Mouse (Mus musculus) myocyte (in vitro differentiated cells): ENCODE results near the gene Polr3c.

Experiments
- E2F4 ChIP-seq: IDR thresholded peaks from one replicate; pipeline ENCODE4 v1.6.1; 2011; ENCODE audit warnings: mild to moderate bottlenecking, control low read depth, moderate library complexity; ENCODE audit not compliant: insufficient read depth
- MAX ChIP-seq: IDR thresholded peaks from one replicate; pipeline ENCODE4 v1.6.1; 2011; ENCODE audit warnings: low read depth, mild to moderate bottlenecking, control low read depth
- MYOD1 ChIP-seq, 3 experiments: IDR thresholded peaks; one replicate each; pipeline ENCODE4 v1.6.1; 2011; ENCODE audit warnings: control low read depth in 2 of 3, low read depth in 2 of 3, mild to moderate bottlenecking in 2 of 3, moderate library complexity in 1 of 3; ENCODE audit not compliant: insufficient read length in 2 of 3, control insufficient read depth in 1 of 3
- MYOG ChIP-seq, 3 experiments: IDR thresholded peaks; one replicate each; pipeline ENCODE4 v1.6.1; 2011; ENCODE audit warnings: control low read depth in 2 of 3, low read depth in 2 of 3, mild to moderate bottlenecking in 2 of 3; ENCODE audit not compliant: insufficient read length in 2 of 3, control insufficient read depth in 1 of 3, insufficient read depth in 1 of 3
- POLR2A ChIP-seq: IDR thresholded peaks from one replicate; pipeline ENCODE4 v1.6.1; 2011; ENCODE audit warnings: low read depth, mild to moderate bottlenecking, control low read depth, moderate library complexity; ENCODE audit not compliant: insufficient read length
- POLR2AphosphoS2 ChIP-seq: IDR thresholded peaks from one replicate; pipeline ENCODE4 v1.6.1; 2011; ENCODE audit warnings: low read depth, control low read depth; ENCODE audit not compliant: insufficient read length
- REST ChIP-seq: IDR thresholded peaks from one replicate; pipeline ENCODE4 v1.6.1; 2011; ENCODE audit warnings: mild to moderate bottlenecking, control low read depth, moderate library complexity; ENCODE audit not compliant: insufficient read depth, insufficient read length
- TCF12 ChIP-seq: IDR thresholded peaks from one replicate; pipeline ENCODE4 v1.6.1; 2011; ENCODE audit warnings: mild to moderate bottlenecking, control low read depth; ENCODE audit not compliant: poor library complexity, insufficient read depth, severe bottlenecking
- USF1 ChIP-seq: IDR thresholded peaks from one replicate; pipeline ENCODE4 v1.6.1; 2011; ENCODE audit warnings: low read depth, mild to moderate bottlenecking, control low read depth, moderate library complexity

DNA sequence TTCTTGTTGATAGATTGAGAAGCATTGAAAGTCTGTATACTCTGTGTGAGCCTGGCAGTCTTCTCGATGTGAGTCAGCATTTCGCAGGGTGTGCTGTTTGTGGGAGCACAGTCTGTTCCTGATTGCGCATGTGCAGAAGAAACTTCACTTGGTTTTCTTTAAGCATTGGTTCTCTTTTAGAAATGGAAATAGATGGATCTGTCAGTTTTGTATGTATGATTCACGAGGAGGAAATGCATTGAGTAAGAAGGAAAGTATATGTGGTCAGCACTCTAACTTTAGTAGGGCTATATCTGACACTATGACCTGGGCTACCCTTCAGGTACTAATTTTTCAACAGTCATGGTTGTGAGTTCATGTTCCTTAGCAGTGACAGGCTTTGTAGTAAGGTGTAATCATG is 32.3 kb upstream of the Polr3c start:
- TF ChIP-seq USF1: no peak
- TF ChIP-seq MYOD1 (IDR thresholded peaks at IDR 0.05; ENCODE audit: control insufficient read depth in 1 of 3, insufficient read length in 2 of 3, low read depth in 2 of 3): no peak
- no peak for TF ChIP-seq POLR2A
- no peak for TF ChIP-seq MAX
- TF ChIP-seq MYOG (IDR thresholded peaks at IDR 0.05; ENCODE audit: control insufficient read depth in 1 of 3, insufficient read depth in 1 of 3, insufficient read length in 2 of 3, low read depth in 2 of 3): no peak
- TF ChIP-seq REST: no peak
- TF ChIP-seq E2F4: no peak
- TF ChIP-seq POLR2AphosphoS2: no peak
- no peak for TF ChIP-seq TCF12
